Mouse (Mus musculus) inflammation-experienced regulatory T-cells, adult 6 months (primary cell): ENCODE measurements around the gene Trak1. TPM values are rescaled to one million over a fixed set of nuclear protein-coding genes. Genes with fewer than 3 reads are reported as not detected.
A peak's percentile ranks its signal among the peaks of the same experiment; 100 is the strongest.
"Not testable (repeated sequence)": the region's sequence is repeated elsewhere in the genome, so short reads cannot be mapped to it uniquely, and the experiment has no call there.

Experiments used
- ATAC-seq: one replicate; pipeline ENCODE4 v1.8.0; 2017
- polyA plus RNA-seq, 3 experiments: library from polyadenylated mRNA; unstranded; fragments of 100-300 nt; shearing (Covaris generic); gene quantifications; one replicate each; pipeline ENCODE4 v1.2.1; 2017

Gene Trak1
- polyA plus RNA-seq, 3 experiments from 2014 or later = 7.5 to 12.9 (median 11.8) TPM

DNA sequence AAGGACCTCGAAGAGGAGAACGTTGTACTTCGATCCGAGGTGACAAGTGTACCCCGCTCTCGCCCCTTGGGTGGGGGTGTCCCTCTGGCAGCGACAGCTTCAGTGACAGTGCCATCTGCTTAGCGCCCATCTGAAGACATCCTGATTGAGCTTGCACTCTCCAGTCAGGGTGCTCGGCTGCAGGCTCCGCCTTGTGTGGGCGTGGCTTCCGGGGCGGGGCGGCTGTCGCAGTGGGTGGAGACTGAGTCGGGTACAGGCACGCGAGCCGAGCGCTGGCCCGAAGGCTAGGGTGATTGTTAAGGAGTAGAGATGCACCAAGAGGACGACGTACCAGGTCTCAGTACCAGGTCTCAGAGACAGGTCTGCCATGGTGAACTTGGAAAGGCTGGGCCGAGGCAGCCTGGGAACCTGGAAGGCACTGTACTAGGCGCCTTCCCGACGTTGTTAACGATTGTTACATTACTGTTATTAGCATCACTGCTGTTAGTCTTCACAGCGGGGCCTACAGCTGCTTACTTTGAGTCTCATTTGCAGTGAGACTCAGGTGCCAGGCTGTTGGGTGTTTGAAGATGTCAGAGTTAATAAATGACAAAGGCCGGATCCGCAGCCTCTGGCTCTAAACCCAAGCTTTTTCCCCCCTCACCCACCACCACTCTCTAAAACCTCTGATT, 146.5 kb downstream of the Trak1 start:
- ATAC-seq = no peak

DNA sequence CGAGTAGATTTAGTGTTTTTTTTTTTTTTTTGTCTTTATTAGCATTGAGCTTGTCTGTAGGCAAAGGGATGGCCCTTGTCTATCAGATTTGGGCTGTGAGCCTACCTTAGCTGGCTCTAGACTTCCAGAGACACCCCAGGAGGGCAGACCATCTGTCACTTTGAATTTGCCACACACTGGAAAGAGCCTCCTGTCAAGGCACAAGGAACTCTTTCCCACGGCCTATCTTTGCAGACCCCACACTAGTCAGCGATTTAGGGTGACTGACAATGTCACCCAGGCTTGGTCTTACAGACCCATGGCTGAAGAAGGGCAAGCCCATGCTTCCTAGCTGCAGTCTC, 147.0 kb downstream of the Trak1 start:
- no peak for ATAC-seq

DNA sequence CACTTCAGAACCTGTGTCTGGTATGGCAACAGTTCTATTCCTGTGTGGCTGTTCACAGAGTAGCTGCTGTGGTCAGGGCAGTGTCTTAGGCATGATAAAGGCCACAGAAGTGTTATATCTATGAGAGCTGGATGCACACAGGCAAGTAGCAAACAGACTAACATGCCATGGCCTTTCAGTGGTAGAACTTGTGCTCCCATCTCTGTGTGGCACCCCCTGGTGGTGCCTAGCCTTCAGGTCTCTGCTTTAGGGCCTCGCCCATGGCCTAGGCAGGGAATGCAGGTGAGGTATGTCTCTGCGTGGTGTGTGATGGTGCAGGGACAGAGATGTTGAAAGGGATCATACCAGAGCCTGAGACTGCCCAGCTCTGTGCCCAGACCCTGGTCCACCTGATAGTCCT, 148.1 kb downstream of the Trak1 start:
- no peak for ATAC-seq

DNA sequence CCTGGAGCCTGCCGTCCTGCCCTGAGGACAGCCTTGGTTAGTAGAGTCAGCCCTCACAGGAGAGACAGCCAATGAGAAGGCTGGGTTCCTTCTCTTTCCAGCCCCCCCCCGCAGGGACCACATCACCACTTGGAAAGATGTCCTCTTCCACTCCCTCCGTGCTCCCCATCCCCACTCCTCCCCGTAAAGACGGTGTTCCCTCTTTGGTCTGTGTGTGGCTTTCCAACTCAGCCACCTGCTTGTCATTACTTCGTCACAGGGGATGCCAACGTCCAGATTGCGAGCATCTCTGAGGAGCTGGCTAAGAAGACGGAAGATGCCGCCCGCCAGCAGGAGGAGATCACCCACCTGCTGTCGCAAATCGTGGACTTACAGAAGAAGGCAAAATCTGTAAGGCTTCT, 149.1 kb downstream of the Trak1 start:
- no peak for ATAC-seq

DNA sequence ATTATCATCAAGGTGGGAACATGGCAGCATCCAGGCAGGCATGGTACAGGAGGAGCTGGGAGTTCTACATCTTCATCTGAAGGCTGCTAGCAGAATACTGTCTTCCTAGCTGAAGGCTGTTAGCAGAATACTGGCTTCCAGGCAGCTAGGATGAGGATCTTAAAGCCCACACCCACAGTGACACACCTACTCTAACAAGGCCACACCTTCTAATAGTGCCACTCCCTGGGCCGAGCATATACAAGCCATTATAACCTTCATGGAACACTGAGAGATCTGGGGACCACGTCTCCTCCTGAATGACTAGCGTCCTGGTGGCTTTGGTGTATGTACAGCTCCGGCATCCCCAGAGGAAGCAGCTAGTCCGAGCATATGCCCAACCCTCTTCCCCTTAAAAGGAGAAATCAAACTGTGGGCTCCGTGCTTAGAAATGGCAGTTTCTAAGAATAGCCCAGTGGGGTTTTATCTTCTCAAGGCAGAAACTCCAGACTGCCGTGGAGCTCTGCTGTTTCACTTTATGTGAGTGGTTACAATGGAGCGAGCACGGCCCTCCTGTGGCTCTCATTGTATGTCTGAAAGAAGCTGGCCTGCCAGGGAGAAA, 155.1 kb downstream of the Trak1 start:
- ATAC-seq = not testable (repeated sequence)

DNA sequence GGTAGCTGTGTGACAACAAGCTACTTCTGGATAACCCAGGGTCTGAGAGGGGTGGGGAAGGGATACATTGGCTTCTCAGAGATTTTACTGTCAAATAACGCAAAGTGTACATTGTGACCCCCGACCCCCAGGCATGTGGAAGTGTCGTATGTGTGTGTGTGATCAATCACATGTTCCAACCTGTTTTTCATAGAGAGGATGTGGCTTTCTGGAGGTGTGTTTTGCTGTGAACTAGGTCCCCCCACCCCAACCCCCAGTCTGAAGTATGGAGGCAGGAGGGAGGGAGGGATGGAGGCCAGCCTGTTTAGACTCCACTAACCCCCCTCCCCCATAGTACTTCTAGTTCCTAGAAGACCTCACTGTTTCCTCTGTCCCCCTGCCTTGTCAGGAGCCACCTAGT, 157.6 kb downstream of the Trak1 start:
- ATAC-seq = peak; percentile 85

DNA sequence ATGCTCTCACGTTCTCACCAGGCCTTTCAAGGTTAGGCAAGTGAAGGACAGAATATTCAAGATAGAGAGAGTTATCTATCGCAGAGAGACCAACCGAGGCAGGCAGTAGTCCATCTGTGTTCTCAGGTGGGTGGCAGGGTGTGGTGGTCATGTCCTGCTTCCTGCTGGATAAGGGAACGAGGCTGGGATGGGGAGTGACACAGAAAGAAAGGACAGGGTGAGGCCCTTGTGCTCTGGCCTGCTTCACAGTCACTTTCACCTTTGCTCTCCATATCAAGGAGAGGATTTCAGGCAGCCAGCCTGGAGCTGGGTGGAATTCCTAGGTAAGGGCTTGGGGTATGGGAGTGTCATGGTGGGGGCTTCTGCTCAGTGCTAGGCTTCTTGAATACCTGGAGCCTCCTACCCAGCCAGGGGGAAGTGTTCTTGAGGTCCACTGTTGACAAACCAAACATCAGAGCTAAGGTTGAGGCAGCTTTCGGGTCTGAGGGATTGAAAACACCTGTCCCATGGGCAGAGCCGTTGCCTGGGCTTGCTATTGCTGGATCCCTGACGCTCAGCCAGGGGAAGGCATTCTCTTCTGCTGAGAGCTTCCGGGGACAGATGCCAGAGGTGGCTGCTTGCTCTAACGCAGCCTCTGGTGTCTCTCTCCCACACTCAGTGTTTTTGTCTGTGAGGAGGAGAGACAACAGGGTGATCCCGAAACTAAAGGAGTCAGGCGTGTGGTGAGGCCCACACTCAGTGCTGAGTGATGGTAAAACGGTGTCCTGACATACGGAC, 159.6 kb downstream of the Trak1 start:
- ATAC-seq = no peak

DNA sequence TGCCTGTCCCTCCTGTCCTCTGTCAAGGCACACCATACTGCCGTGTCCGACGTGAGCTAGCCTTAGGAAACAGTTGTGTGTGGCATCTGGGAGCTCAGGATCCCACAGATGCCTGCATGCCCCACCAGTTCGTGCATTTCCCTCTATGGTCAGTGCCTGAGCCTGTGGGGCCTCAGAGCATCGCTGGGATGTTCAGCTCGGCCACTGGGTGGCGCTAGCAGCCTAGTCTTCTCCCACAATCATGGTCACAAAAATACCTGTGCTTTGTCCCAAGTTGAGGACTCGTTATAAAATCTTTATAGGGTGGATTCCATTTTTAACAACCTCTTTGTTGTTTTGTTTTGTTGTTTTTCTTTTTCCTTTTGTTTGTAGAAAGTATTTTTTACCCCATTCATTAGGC, 161.2 kb downstream of the Trak1 start:
- no peak for ATAC-seq

DNA sequence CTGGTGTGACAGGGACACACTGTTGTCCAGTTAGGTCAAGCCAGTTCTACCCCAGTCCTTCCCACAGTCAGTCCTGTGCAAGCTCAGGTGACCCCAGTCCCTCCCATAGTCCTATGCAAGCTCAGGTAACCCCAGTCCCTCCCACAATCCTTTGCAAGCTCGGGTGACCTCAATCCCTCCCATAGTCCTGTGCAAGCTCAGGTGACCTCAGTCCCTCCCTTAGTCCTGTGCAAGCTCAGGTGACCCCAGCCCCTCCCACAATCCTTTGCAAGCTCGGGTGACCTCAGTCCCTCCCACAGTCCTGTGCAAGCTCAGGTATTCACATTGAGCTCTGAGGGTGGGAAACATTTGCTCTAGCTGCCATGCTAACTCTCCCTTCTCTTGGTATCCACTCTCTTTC, 162.6 kb downstream of the Trak1 start:
- no peak for ATAC-seq

DNA sequence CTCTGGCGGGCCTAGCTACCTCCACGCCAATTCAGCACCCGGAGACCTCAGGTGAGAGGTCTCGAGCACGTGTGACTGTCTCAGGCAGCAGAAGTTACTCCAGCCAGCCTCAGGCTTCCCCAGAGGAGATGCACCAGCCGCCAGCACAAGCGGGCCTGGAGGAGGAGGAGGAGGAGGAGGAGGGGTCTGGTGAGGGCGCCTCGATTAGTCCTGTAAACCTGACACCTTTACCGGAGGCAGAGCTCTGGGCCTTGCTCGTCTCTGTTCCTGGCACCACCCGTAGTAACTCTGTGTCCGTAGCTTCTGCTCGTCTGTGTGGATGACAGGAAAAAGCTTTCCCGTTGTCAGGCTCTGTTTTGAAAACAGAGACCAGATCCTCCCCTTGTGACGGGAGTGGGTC, 163.2 kb downstream of the Trak1 start:
- ATAC-seq = no peak

DNA sequence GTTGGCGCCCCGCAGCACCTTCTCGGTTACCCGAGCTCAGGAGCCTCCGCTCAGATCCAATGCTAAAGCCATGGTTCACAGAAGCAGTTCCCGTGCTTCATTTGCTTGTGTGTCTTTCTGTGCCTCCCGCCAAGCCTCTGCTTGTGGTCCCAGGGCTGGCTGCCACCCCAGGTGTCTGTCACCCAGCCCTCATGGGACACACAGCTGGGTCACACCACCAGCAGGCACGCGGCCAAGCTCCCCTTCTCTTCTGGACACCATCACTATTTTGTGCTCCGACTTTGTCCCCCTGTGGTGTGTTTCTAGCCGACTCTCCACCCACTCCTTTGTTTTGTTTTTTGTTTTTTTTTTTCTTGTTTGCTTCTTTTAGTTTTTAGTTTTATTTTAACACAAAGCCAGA, 170.2 kb downstream of the Trak1 start:
- ATAC-seq = no peak

DNA sequence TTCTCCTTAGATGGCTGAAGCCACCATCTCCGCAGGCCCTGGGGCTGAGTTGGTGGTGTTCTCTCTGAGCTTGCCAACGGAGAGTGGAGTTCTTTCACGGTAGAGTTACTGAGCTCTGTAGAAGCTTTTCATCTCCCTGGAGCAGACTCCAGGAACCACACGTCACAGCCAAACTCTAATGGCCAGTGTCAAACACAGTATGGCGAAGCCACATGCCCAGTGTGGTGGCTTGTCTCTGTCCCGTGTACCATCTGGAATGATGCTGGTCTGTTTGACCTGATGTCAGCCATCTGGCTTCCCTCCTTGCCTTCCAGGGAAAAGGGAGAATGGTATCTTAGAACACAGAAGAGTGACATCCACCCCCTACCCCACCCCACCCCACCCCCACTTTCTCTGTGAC, 172.4 kb downstream of the Trak1 start:
- ATAC-seq = no peak

DNA sequence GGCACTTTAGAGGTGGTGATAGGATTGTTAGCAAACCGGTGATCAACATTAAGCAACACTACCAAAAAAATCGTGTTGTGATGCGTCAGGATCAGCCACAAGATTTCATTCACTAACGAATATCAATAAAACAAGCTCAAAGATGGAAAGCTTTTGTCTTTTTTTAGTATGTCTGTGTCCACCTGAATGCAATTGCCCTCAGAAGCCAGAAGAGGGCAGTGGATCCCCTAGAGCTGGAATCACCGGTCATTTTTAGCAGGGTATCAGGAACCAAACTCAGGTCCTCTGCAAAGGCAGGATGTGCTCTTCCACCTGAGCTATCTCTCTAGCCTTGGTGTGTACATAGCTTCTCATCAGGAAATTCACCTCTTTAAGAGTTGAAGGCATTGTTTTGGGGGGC, 177.5 kb downstream of the Trak1 start:
- no peak for ATAC-seq

DNA sequence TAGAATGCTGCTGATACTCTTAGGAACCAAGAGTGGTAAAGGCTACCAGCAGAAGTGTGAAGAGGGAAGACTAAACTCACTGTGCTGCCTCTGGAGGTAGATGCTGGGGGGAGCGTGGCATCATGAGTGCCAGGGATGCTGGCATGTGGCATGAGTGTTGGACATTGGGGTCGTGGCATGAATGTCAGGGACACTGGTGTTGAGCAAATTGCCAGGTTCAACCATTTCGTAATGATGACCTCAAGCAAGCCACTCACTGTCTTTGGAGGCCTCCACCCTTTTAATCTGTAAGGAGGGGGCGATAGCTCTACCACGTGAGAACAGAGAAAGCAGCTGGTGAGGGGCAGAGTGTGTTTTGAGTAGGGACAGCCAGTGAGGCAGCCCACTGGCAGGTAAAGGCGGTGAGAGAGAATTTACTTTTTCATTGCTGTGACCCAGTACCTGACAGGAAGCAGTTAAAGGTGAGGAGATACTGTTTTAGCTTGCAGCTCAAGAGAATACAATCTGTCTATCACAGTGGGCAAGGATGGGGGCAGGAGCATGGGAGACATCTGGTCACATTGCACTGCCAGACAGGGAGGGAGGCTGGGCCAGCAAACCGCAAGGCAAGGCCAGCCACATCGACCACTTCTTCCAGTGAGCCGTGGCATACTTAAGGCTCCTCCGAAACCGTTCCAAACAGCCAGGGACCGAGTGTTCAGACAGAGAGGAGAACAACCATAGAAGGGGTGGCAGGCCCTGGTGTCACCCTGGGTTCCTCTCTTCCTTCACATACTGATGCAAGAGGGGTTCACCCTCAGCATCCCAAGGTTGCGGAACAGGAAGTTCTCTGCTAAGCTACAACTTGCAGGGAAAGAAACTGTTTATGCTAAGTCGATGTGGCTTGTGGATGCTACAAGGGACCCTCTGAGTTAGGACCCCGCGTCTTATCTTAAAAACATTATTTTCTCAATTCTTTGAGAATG, 178.5 kb downstream of the Trak1 start:
- no peak for ATAC-seq

DNA sequence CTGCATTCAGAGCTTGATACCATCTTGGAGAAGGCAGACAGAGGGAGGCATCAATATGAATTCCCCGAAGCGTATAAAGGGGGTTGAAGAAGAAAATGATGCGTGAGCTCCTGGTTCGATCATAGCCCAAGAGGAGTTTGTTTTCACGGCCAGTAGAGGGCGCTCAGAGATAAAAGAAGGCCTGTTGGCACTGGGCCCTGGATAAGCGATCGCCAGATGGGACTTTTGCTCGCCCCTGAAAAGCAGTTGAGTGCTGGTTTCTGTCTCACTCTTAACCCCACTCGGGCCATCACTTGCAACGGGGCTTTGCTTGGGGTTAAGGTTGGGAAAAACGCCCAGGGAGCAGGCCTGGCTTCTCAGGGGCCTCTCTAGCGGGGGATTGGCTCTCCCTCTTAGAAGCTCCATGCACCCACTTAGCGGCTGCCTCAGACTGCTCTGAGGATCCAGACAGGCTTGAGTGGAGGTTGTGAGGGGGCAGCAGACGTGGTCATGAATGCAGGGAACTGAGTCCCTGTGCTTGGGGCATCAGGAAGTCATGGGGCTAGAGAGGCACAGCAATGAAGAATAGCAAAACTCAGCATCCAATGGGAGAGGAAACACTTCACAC, 180.1 kb downstream of the Trak1 start:
- ATAC-seq = no peak

DNA sequence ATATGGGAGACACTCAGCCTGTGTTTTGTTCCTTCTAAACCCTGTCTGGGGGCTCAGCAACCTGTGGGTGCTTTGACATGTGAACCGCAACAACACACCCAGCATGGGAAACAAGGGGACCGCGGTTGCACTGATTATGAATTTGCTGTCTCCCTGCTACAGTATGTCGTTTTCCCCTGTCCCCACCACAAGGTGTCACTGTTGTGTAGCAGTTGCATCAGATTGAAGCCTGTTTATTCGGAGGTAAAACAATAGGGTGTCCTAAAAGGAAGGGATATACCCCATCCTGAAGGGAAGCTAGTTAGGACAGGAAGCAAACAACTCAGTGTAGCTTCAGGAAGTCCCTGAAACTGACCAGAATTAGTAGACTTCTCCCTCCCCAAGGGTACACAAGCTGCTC, 182.2 kb downstream of the Trak1 start:
- ATAC-seq = no peak

DNA sequence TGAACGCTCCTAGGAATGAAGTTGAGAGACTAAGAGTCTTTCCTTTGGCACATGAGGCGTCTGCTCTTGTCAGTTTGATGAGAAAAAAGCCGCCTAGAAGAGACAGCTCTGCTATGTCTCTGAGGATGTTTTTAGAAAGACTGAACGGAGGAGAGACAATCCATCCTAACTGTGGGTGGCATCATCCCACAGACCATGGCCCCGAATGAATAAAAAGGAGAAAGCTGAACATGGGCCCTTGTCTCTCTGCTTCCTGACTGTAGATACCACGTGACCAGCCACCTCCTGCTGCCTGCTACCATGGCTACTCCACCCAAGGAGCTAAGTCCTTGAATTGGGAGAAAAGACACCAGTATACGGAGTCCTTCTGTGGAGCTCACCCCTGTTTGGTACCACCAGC, 189.9 kb downstream of the Trak1 start:
- ATAC-seq = no peak

DNA sequence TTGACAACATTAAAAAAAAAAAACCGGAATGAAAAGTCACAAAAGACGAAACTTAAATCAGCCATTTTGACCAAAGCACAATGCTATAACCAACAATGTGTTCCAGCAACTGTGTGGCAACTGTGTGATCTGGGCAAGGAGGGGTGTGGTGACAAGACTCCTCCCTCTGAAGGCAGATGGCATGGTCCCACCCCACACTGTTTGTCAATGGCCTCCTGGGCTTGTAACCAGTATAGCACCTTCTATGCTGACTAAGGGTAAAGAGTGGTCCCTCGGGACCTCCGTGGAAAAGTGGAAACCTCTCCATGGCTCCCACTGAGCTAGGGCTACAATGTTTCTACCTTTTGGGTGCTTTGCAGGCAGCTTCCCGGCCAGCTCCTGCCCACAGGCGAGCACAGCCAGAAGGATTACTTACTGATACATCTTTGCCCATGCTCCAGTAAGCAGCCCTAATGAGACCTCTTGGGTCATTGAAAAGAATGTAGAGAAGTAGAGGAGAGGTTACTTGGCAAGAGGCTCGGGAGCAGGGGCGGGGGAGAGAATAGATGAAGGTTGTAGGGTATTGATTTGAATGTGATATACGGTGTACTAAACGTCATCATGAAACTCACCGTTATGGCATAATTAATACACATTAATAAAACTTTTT, 194.4 kb downstream of the Trak1 start:
- no peak for ATAC-seq

DNA sequence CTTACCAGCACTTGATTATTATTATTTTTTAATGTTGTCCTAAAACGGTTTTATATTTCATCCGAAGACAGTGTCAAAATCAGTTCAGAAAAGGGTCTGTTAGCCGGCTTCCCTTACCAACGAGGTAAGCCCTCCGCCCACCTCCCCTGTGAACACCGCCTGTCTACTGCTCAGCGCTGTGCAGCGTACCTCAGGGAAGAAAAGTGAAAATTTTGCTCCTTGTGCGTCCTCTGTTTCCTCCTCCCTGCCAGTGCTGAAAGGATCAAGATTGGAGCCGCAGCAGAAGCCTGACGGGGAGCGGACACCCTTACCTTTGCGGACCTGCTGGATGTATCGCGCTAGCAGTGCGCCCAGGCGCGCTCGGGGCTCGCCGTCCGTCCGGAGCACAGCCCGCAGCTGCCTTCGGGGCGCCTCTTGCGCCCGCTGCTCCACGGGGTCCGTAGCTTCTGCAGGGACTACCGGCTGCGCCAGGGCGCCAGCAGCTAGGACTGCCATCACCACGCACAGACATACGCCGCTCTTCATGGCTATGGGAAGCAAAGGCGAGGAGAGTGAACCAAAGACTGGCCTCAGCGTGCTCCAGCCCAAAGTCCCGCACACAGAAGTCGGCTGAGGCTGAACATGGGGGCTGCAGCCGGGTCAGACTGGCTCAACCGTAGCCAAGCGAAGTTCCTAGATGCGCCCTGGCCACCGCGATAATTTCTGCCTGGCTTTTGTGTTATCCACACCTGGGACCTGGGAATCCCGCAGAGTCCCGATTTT, 196.9 kb downstream of the Trak1 start:
- ATAC-seq = no peak

DNA sequence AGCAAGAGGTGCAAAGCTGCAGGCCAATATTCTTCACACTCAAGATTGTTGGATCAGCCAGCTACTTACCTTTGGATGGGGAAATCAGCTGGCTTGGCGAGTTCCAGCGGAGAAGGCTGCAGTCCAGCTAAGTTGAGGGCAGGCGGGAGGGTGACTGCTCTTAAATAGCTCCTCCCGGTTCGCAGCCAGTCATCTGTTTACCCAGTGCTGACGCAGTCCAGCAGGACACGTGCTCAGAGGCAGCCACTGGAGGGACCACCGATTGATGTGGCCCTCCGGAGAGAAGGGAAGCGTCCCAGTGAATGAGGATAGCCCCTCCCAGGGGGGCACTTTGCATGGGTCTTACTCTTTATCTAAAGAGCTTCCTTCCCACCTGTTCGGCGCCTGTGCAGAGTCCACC, 198.2 kb downstream of the Trak1 start, which contains the start of gene Cck:
Cck (minus strand) TSS at position 166 of the 400 bp plus-strand sequence.
- ATAC-seq = no peak

DNA sequence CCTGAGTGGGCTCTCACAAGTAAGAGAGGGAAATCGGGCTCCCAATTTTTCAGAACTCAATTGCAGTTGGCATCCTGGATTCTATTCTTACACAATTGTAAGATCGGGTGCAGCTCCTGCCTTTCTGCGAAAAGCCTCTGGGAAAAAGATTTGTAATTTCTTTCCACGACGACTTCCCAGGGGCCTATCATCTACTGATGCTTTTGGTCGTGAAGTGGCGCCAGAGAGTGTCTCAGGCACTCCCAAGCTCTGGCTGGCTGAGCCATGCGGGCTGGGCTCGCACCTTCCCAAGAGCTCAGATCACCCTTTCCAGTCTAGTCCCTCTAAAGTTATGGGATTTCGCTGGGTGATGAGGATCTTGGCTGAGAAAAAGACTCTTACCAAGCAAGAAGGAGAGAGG, 198.8 kb downstream of the Trak1 start:
- no peak for ATAC-seq
